Mouse (Mus musculus): ENCODE results near the gene Nr3c2. TPM values are rescaled to one million over a fixed set of nuclear protein-coding genes. Genes with fewer than 3 reads are reported as not detected.

Nr3c2 gene
- polyA plus RNA-seq, 1 experiment from 2014 or later = 1.2 TPM

DNA sequence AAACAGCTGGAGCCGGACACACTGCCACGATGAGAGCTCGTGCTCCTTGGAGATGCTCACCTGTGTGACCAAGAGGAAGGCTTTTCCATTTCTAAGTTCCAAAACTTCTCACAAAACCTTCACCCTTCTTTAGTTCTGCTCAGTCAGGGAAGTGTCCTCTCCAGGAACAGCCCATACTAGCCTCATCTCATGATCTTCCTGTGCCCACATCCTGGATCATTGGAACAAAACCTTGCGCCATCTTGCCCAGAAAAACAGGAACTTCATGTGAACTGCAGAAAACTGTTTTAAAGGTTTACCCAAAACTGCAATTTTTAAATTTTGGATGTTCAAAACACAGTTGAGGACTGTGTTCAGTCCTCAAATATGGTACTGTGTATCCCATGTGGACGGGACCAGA is 142.0 kb downstream of the Nr3c2 start:
- H3K4me3 ChIP-seq (ENCODE audit: low read depth, low read length) = no peak overlapping the region
- ATAC-seq (ENCODE audit: low FRiP score) = no peak
- no peaks in the 10 kb centered on the region for H3K36me3 ChIP-seq (ENCODE audit: control insufficient read depth, insufficient read depth, low read length)
- no peak overlapping the region for H3K4me2 ChIP-seq
- H3K27me3 ChIP-seq (ENCODE audit: control insufficient read depth, insufficient read depth, low read length) = no peaks in the 10 kb centered on the region
- H3K27ac ChIP-seq (ENCODE audit: low read depth, low read length) = no peak overlapping the region
- no peaks in the 10 kb centered on the region for H3K4me1 ChIP-seq (ENCODE audit: control insufficient read depth, insufficient read depth, low read length)
- H3K9ac ChIP-seq (ENCODE audit: low read length) = no peak overlapping the region
- 88% methylated on average over 5 of the region's 5 CpGs for WGBS
- H3K9me3 ChIP-seq (ENCODE audit: control insufficient read depth, low read length) = no peaks in the 10 kb centered on the region
- DNase-seq (ENCODE audit: low spot score, missing footprints) = no peak

DNA sequence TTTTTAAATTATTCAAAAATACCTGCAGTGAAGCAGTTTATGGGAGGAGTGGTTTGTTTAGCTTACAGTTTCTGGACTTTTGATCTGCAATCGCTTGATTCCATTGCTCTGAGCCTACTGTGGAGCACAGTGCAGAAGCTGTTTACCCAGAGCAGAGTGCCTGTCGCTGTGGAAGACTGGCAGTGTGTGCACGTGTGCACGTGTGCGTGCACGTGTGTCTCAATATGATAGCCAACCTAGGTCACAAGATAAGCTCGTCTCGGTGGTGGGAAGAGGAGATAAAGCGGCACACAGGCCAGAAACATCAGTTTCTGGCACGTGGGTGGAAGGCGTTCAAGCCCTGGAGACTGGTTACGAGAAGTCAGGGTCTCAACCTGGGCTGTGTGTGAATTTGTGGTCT is 145.6 kb downstream of the Nr3c2 start:
- H3K4me2 ChIP-seq = no peak overlapping the region
- H3K9me3 ChIP-seq (ENCODE audit: control insufficient read depth, low read length) = no peaks in the 10 kb centered on the region
- no peak overlapping the region for H3K27ac ChIP-seq (ENCODE audit: low read depth, low read length)
- H3K9ac ChIP-seq (ENCODE audit: low read length) = no peak overlapping the region
- no peak overlapping the region for H3K4me3 ChIP-seq (ENCODE audit: low read depth, low read length)
- H3K36me3 ChIP-seq (ENCODE audit: control insufficient read depth, insufficient read depth, low read length) = no peaks in the 10 kb centered on the region
- 82% methylated on average over 12 of the region's 12 CpGs for WGBS
- H3K4me1 ChIP-seq (ENCODE audit: control insufficient read depth, insufficient read depth, low read length) = no peaks in the 10 kb centered on the region
- H3K27me3 ChIP-seq (ENCODE audit: control insufficient read depth, insufficient read depth, low read length) = no peaks in the 10 kb centered on the region
- ATAC-seq (ENCODE audit: low FRiP score) (0 out of 2 replicates have a peak, but pooled peaks have one; percentile 22), DNase-seq (ENCODE audit: low spot score, missing footprints) (no peak)

DNA sequence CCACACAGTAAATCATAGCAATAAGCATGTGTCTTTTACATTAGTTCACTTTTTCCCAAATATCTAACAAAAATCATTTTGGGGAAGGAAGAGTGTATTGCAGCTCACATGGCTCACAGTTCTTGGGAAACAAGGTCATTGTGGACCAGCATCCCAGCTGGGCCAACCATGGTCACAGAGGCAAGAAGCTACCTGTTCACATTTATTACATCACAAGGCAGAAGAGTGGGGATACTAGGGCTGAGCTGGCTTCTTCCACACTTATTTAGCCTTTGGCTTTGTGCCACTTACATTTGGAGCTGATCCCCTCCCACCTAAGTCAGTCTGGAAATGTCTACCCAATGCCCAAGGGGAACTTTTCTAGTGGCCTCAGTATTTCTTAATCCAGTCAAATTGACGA is 146.5 kb downstream of the Nr3c2 start:
- no peaks in the 10 kb centered on the region for H3K4me1 ChIP-seq (ENCODE audit: control insufficient read depth, insufficient read depth, low read length)
- no peak for ATAC-seq (ENCODE audit: low FRiP score)
- H3K4me2 ChIP-seq = no peak overlapping the region
- no peak overlapping the region for H3K4me3 ChIP-seq (ENCODE audit: low read depth, low read length)
- H3K9me3 ChIP-seq (ENCODE audit: control insufficient read depth, low read length) = no peaks in the 10 kb centered on the region
- DNase-seq (ENCODE audit: low spot score, missing footprints) = no peak
- no peak overlapping the region for H3K27ac ChIP-seq (ENCODE audit: low read depth, low read length)
- H3K27me3 ChIP-seq (ENCODE audit: control insufficient read depth, insufficient read depth, low read length) = no peaks in the 10 kb centered on the region
- H3K9ac ChIP-seq (ENCODE audit: low read length) = no peak overlapping the region
- no peaks in the 10 kb centered on the region for H3K36me3 ChIP-seq (ENCODE audit: control insufficient read depth, insufficient read depth, low read length)
- 91% methylated on average over 1 of the region's 1 CpGs for WGBS

DNA sequence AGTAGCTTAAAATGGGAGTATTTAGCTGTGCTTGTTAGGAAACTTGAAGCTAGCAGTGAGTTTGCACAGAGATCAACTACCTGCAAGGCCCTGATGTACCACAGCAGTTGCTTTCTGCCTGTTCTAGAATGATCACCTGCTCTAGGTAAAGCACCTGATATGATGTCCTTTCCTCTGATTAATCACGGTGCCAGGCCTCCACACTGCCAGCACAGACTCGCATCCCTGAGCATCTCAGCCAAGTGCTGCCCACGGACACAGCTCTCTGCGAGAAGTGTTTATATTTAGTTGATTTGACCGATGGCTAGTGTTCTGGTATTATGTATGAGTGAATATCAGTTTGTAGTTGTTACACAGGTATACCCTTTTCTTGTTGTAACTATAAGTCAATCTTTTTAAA is 147.0 kb downstream of the Nr3c2 start:
- no peak for DNase-seq (ENCODE audit: low spot score, missing footprints)
- H3K27me3 ChIP-seq (ENCODE audit: control insufficient read depth, insufficient read depth, low read length) = no peaks in the 10 kb centered on the region
- H3K27ac ChIP-seq (ENCODE audit: low read depth, low read length) = no peak overlapping the region
- no peaks in the 10 kb centered on the region for H3K4me1 ChIP-seq (ENCODE audit: control insufficient read depth, insufficient read depth, low read length)
- H3K9me3 ChIP-seq (ENCODE audit: control insufficient read depth, low read length) = no peaks in the 10 kb centered on the region
- no peaks in the 10 kb centered on the region for H3K36me3 ChIP-seq (ENCODE audit: control insufficient read depth, insufficient read depth, low read length)
- H3K9ac ChIP-seq (ENCODE audit: low read length) = no peak overlapping the region
- ATAC-seq (ENCODE audit: low FRiP score) = no peak
- WGBS = 91% methylated on average over 5 of the region's 5 CpGs
- H3K4me3 ChIP-seq (ENCODE audit: low read depth, low read length) = no peak overlapping the region
- no peak overlapping the region for H3K4me2 ChIP-seq

DNA sequence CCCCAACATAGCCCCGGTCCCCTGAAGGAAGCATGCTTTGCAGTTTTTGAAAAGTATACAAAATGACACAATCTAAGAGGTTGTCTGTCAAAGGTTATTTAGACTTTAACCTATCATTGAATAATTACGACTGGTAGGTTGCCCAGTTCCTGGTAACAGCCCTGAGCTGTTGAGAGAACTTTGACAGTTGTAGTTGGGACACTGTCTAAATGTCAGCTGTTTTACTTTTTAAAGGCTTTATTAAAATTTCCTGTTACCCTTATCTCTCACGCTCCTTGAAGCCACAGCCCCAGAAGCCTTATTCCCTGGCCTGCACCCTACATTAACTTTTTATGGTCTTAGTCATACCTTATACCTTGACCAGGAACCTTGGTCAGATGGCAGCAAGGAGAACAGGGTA is 147.5 kb downstream of the Nr3c2 start:
- DNase-seq (ENCODE audit: low spot score, missing footprints) (no peak), ATAC-seq (ENCODE audit: low FRiP score) (no peak)
- Histone ChIP-seq H3K9me3 (ENCODE audit: control insufficient read depth, low read length) (no peaks in the 10 kb centered on the region), H3K27me3 (ENCODE audit: control insufficient read depth, insufficient read depth, low read length) (no peaks in the 10 kb centered on the region), H3K36me3 (ENCODE audit: control insufficient read depth, insufficient read depth, low read length) (no peaks in the 10 kb centered on the region), H3K4me2 (no peak overlapping the region), H3K4me1 (ENCODE audit: control insufficient read depth, insufficient read depth, low read length) (no peaks in the 10 kb centered on the region), H3K4me3 (ENCODE audit: low read depth, low read length) (no peak overlapping the region), H3K9ac (ENCODE audit: low read length) (no peak overlapping the region), H3K27ac (ENCODE audit: low read depth, low read length) (no peak overlapping the region)
- WGBS = 86% methylated on average over 3 of the region's 3 CpGs

DNA sequence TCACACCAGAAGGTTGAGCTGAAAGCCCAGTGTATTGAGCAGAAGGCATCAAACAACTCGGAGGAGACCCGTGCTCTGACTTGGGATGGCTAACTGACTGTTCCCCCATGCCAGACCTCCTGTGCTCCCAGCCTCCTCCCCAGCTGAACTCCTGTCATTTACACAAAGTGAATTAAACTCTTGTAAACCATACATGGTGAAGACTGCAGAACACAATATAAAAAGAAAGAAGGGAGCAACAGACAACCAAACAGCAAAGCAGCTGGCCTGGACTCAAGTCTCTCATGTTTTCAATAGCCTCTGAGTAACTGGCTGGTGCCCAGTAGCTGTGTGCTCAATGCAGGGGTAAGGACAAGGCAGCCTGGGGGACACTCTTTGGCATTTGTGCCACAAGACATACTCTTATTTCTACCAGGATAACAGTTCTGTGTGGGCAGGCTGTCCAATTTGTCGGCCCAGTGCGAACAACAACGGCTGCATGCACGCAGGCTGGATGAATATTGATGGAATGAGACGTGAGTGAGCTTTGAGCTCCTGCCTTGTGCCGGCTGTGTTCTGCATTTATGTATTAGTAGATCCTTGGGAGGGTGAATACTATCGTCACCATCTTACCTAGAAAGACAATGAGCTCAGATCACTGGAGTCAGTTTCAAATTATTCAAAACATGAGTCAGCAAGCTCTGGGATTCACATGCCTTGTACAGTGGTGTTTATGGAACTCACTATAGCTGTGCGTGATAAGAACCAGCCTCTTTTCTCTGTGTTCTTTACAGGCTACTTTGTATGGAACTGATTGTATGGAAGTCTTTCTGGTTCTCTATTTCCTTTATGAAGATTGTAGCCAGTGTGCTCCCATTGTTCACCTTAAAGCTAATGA is 152.4 kb downstream of the Nr3c2 start:
- peak; percentile 76 for DNase-seq (ENCODE audit: low spot score, missing footprints)
- 90% methylated on average over 10 of the region's 10 CpGs for WGBS
- Histone ChIP-seq H3K27ac (ENCODE audit: low read depth, low read length) (no peak overlapping the region), H3K36me3 (ENCODE audit: control insufficient read depth, insufficient read depth, low read length) (no peaks in the 10 kb centered on the region), H3K4me2 (no peak overlapping the region), H3K9ac (ENCODE audit: low read length) (no peak overlapping the region), H3K9me3 (ENCODE audit: control insufficient read depth, low read length) (no peaks in the 10 kb centered on the region), H3K27me3 (ENCODE audit: control insufficient read depth, insufficient read depth, low read length) (no peaks in the 10 kb centered on the region), H3K4me1 (ENCODE audit: control insufficient read depth, insufficient read depth, low read length) (no peaks in the 10 kb centered on the region), H3K4me3 (ENCODE audit: low read depth, low read length) (no peak overlapping the region)
- no peak for ATAC-seq (ENCODE audit: low FRiP score)

DNA sequence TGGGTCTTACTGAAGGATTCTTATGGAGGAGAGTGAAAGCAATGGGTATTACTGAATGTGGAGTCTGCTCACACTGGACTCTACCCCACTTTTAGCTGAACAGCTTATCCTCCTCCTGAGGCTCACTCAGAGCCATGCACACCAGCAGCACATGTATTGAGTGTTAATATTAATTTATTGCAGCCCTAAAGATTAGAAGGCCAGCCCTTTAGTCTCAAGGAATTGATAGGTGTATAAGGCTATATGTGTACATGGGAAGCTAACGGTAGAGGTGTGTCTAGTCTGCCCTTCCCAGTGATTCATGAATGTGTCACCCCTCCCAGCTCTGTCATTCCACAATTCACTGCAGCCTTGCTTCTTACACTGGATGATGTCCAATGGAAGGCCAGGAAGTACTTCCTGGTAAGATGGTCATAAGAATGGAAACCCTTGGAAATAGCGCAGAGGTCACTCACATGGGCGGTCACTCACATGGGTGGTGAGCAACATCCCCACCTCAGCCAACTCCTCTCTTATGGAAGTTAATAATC is 156.3 kb downstream of the Nr3c2 start:
- DNase-seq (ENCODE audit: low spot score, missing footprints) = peak; percentile 47
- H3K36me3 ChIP-seq (ENCODE audit: control insufficient read depth, insufficient read depth, low read length) = no peaks in the 10 kb centered on the region
- H3K27ac ChIP-seq (ENCODE audit: low read depth, low read length) = no peak overlapping the region
- H3K4me3 ChIP-seq (ENCODE audit: low read depth, low read length) = no peak overlapping the region
- WGBS = 97% methylated on average over 3 of the region's 3 CpGs
- ATAC-seq (ENCODE audit: low FRiP score) = no peak
- no peaks in the 10 kb centered on the region for H3K9me3 ChIP-seq (ENCODE audit: control insufficient read depth, low read length)
- H3K4me2 ChIP-seq = no peak overlapping the region
- H3K4me1 ChIP-seq (ENCODE audit: control insufficient read depth, insufficient read depth, low read length) = no peaks in the 10 kb centered on the region
- no peaks in the 10 kb centered on the region for H3K27me3 ChIP-seq (ENCODE audit: control insufficient read depth, insufficient read depth, low read length)
- H3K9ac ChIP-seq (ENCODE audit: low read length) = no peak overlapping the region

DNA sequence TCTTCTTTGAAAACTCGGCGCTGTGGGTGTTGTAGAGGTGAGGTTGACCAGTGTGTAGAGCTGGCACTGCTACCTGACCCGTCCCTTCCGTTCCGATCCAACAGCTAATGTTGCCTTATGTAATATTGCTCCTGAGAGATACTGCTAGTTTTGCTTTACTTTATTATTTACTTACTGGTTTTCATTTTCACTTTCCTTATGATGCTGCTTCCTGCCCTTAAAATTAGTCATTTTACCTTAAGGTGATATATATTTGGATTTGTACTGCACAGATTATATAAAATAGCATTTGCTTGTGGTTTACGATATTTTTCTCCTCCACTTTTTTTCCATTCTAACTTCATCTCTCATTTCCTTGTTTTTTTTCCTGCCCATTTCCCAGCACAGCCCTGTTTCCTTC is 157.6 kb downstream of the Nr3c2 start:
- WGBS = 96% methylated on average over 6 of the region's 6 CpGs
- no peak overlapping the region for H3K9ac ChIP-seq (ENCODE audit: low read length)
- no peak overlapping the region for H3K27ac ChIP-seq (ENCODE audit: low read depth, low read length)
- no peak overlapping the region for H3K4me3 ChIP-seq (ENCODE audit: low read depth, low read length)
- no peaks in the 10 kb centered on the region for H3K9me3 ChIP-seq (ENCODE audit: control insufficient read depth, low read length)
- ATAC-seq (ENCODE audit: low FRiP score) (no peak), DNase-seq (ENCODE audit: low spot score, missing footprints) (peak; percentile 44)
- H3K4me1 ChIP-seq (ENCODE audit: control insufficient read depth, insufficient read depth, low read length) = no peaks in the 10 kb centered on the region
- H3K36me3 ChIP-seq (ENCODE audit: control insufficient read depth, insufficient read depth, low read length) = no peaks in the 10 kb centered on the region
- H3K4me2 ChIP-seq = no peak overlapping the region
- no peaks in the 10 kb centered on the region for H3K27me3 ChIP-seq (ENCODE audit: control insufficient read depth, insufficient read depth, low read length)

DNA sequence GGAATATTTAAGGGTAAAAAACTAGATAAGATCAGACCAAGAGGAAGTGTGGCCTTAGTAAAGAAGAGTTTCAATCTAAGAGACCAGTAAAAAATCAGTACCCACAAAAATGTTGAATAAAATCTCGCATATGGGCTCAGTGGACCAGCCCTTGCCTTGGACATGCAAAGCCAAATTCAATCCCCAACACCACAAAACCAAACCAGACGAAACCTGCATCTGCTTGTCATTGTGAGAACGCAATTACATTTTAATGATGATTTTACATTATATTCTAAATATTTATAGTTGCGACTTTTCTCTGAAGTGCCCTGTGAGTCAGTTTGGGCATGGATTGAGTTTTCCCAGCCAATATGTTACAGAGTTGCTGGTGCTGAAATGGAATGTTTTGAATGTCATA is 183.4 kb downstream of the Nr3c2 start:
- Histone ChIP-seq H3K9ac (ENCODE audit: low read length) (no peak overlapping the region), H3K4me1 (ENCODE audit: control insufficient read depth, insufficient read depth, low read length) (no peaks in the 10 kb centered on the region), H3K4me3 (ENCODE audit: low read depth, low read length) (no peak overlapping the region), H3K27ac (ENCODE audit: low read depth, low read length) (no peak overlapping the region), H3K9me3 (ENCODE audit: control insufficient read depth, low read length) (no peaks in the 10 kb centered on the region), H3K27me3 (ENCODE audit: control insufficient read depth, insufficient read depth, low read length) (no peaks in the 10 kb centered on the region), H3K4me2 (no peak overlapping the region), H3K36me3 (ENCODE audit: control insufficient read depth, insufficient read depth, low read length) (no peaks in the 10 kb centered on the region)
- DNase-seq (ENCODE audit: low spot score, missing footprints) = no peak
- ATAC-seq (ENCODE audit: low FRiP score) = no peak
- WGBS = 93% methylated on average over 4 of the region's 4 CpGs

Data from midbrain, embryonic 11.5 days (tissue).